Mouse (Mus musculus) heart, embryonic 11.5 days (tissue): ENCODE results near the gene Creb3l1. TPM values are rescaled to one million over a fixed set of nuclear protein-coding genes. Genes with fewer than 3 reads are reported as not detected.
A peak's percentile ranks its signal among the peaks of the same experiment; 100 is the strongest.

Experiments
- ATAC-seq: fragments of 200-750 bp; cut with Nextera tagmentation; replicated peaks from 2 replicates; pipeline ENCODE4 v1.8.0; 2017; ENCODE audit warnings: moderate library complexity; ENCODE audit not compliant: insufficient number of reproducible peaks, low FRiP score, low TSS enrichment
- H3K27ac ChIP-seq: fragments of 300-500 bp; sonication (generic); 2 replicates; pipeline ENCODE4 v1.5.1; 2014; ENCODE audit warnings: mild to moderate bottlenecking, low read depth, low read length
- H3K27me3 ChIP-seq: fragments of 300-500 bp; sonication (generic); 2 replicates; pipeline ENCODE4 v1.6.1; 2014; ENCODE audit warnings: mild to moderate bottlenecking, low read length, mixed read lengths; ENCODE audit not compliant: control insufficient read depth, insufficient read depth
- H3K36me3 ChIP-seq: fragments of 300-500 bp; sonication (generic); 2 replicates; pipeline ENCODE4 v1.6.1; 2014; ENCODE audit warnings: mild to moderate bottlenecking, low read length, moderate library complexity, mixed read lengths; ENCODE audit not compliant: control insufficient read depth, insufficient read depth
- H3K4me1 ChIP-seq: fragments of 300-500 bp; sonication (generic); 2 replicates; pipeline ENCODE4 v1.6.1; 2014; ENCODE audit warnings: low read length; ENCODE audit not compliant: control insufficient read depth, insufficient read depth
- H3K4me2 ChIP-seq: fragments of 300-500 bp; sonication (generic); 2 replicates; pipeline ENCODE4 v1.6.1; 2014; ENCODE audit warnings: mild to moderate bottlenecking, moderate library complexity
- H3K4me3 ChIP-seq: fragments of 300-500 bp; sonication (generic); 2 replicates; pipeline ENCODE4 v1.5.1; 2014; ENCODE audit warnings: low read depth, low read length
- H3K9ac ChIP-seq: fragments of 300-500 bp; sonication (generic); 2 replicates; pipeline ENCODE4 v1.6.1; 2014; ENCODE audit warnings: mild to moderate bottlenecking, low read depth, low read length, moderate library complexity
- H3K9me3 ChIP-seq: fragments of 300-500 bp; sonication (generic); replicated peaks from 2 replicates; pipeline ENCODE4 v1.6.1; 2016; ENCODE audit warnings: low read length; ENCODE audit not compliant: control insufficient read depth
- WGBS: fragments of 180-500 bp; shearing (Covaris S2); extraction: QIAGEN DNeasy Blood & Tissue Kit; methylation state at CpG from one replicate; pipeline ENCODE4 v1.1.7; 2014; ENCODE audit not compliant: insufficient replicate concordance; 5-methylcytosine and 5-hydroxymethylcytosine counted together
- polyA plus RNA-seq: library from polyadenylated mRNA; unstranded; fragments of >200 nt; fragmentation: Nextera tagmentation; extraction: Ambion mirVana; gene quantifications from 2 replicates; pipeline ENCODE4 v1.2.1, GENCODE M21; 2014

Gene Creb3l1
- polyA plus RNA-seq, 1 experiment from 2014 or later = 8.2 TPM

GRCm38 (mm10) chr2:91950275-91951085 is 73.8 kb downstream of the Creb3l1 start:
- Histone ChIP-seq H3K27me3 (no peaks in the 10 kb centered on the region), H3K9me3 (no peaks in the 10 kb centered on the region), H3K27ac (peak overlapping the region; percentile 97), H3K4me3 (peak overlapping the region; percentile 45), H3K4me1 (peaks cover 74% of the 10 kb centered on the region), H3K36me3 (no peaks in the 10 kb centered on the region), H3K4me2 (peak overlapping the region; percentile 76), H3K9ac (peak overlapping the region; percentile 83)
- 12% methylated on average over 15 of the region's 15 CpGs for WGBS
- ATAC-seq = peak; percentile 68

GRCm38 (mm10) chr2:91949411-91950274 is 74.7 kb downstream of the Creb3l1 start:
- ATAC-seq = peak; percentile 20

DNA sequence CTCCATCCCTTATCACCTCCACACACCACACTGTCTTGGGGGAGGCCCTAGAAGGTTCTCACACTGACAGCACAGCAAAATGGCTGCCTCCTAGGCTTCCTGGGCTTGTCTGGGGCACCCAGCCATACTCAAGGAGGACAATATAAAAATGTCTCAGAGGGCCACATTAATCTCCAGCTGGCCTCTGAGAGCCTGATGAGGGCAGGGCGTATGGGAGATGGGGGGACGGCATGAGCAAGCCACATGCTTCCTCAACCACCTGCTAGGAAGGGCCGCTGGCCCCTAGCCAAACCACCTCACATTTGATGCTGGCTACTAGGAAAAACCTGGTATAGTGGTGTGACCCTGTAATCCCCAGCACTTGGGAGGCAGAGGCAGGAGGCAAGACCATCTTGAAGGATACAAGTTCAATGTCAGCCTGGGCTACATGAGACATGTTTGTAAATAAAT is 75.5 kb downstream of the Creb3l1 start:
- WGBS = 57% methylated on average over 3 of the region's 3 CpGs
- Histone ChIP-seq H3K27me3 (no peaks in the 10 kb centered on the region), H3K9ac (peak overlapping the region; percentile 83), H3K36me3 (no peaks in the 10 kb centered on the region), H3K4me3 (peak overlapping the region; percentile 45; the same call in 1 of the 2 replicates), H3K9me3 (no peaks in the 10 kb centered on the region), H3K27ac (peak overlapping the region; percentile 97), H3K4me1 (peaks cover 71% of the 10 kb centered on the region), H3K4me2 (peak overlapping the region; percentile 76)
- no peak for ATAC-seq

More at GRCm38 (mm10) chr2:91949411-91950274, 74.7 kb downstream of the Creb3l1 start:
- no peaks in the 10 kb centered on the region for H3K36me3 ChIP-seq
- H3K9me3 ChIP-seq = no peaks in the 10 kb centered on the region
- no peaks in the 10 kb centered on the region for H3K27me3 ChIP-seq
- peak overlapping the region; percentile 83 for H3K9ac ChIP-seq
- peaks cover 75% of the 10 kb centered on the region for H3K4me1 ChIP-seq
- WGBS = 42% methylated on average over 17 of the region's 17 CpGs
- H3K4me3 ChIP-seq = peak overlapping the region; percentile 45
- peak overlapping the region; percentile 97 for H3K27ac ChIP-seq
- H3K4me2 ChIP-seq = peak overlapping the region; percentile 76

DNA sequence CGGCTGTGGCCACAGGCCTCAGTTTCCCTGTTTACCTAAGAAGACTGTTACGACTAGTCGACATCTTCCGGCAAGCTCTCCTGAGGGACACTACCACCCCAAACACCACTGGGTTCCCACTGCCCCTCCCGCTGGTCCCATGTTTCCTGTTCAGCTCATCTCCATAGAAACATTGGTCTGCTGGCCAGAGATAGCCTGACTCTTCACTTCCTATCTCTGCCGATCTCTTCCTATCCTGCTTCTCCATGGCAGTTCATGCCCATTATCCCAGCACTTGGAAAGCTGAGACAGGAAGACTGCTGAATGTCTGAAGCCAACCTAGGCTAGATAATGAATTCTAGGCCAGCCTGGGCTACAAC is 76.2 kb downstream of the Creb3l1 start:
- H3K9ac ChIP-seq = 0 out of 2 replicates have a peak overlapping the region, but pooled peaks have one; percentile 30
- H3K4me2 ChIP-seq = peak overlapping the region; percentile 52
- WGBS = 44% methylated on average over 6 of the region's 6 CpGs
- no peaks in the 10 kb centered on the region for H3K9me3 ChIP-seq
- H3K36me3 ChIP-seq = no peaks in the 10 kb centered on the region
- ATAC-seq = no peak
- peak overlapping the region; percentile 97 for H3K27ac ChIP-seq
- H3K4me1 ChIP-seq = peaks cover 64% of the 10 kb centered on the region
- peak overlapping the region; percentile 2; the same call in 1 of the 2 replicates for H3K4me3 ChIP-seq
- no peaks in the 10 kb centered on the region for H3K27me3 ChIP-seq

- Histone ChIP-seq H3K27me3 (no peaks in the 10 kb centered on the region), H3K27ac (peak overlapping the region; percentile 97), H3K4me1 (peaks cover 63% of the 10 kb centered on the region), H3K4me2 (peak overlapping the region; percentile 52), H3K9me3 (no peaks in the 10 kb centered on the region), H3K36me3 (no peaks in the 10 kb centered on the region), H3K4me3 (peak overlapping the region; percentile 2; the same call in 1 of the 2 replicates), H3K9ac (peak overlapping the region; percentile 30; the same call in 1 of the 2 replicates)
- ATAC-seq = peak; percentile 43
- WGBS = 42% methylated on average over 11 of the region's 11 CpGs
Observed at GRCm38 (mm10) chr2:91947397-91948150, 76.7 kb downstream of the Creb3l1 start.

DNA sequence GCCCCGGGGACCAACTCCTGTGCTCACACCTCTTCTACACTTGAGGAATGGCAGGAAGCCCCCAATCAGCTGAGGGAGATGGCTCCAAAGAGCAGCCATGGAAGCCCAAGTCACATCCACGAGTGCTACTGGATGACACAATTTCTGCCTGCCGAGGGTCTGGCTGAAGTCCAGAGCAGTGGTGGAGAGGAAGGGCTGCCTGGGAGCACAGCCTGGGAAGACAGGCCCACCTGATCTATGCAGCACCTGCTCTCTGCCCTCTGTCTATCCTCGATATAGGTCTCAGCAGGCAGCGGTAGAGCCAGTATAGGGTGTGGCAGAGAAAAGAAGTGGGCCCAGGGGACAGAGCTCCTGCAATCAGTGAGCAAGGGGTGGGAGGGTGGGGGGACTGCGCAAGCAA is 77.5 kb downstream of the Creb3l1 start:
- Histone ChIP-seq H3K27me3 (no peaks in the 10 kb centered on the region), H3K4me1 (peaks cover 63% of the 10 kb centered on the region), H3K27ac (peak overlapping the region; percentile 97), H3K4me2 (peak overlapping the region; percentile 52), H3K9me3 (no peaks in the 10 kb centered on the region), H3K4me3 (no peak overlapping the region), H3K9ac (peak overlapping the region; percentile 17), H3K36me3 (0 out of 2 replicates have a peak, but pooled peaks cover 3% of the 10 kb centered on the region)
- 41% methylated on average over 6 of the region's 6 CpGs for WGBS
- no peak for ATAC-seq

DNA sequence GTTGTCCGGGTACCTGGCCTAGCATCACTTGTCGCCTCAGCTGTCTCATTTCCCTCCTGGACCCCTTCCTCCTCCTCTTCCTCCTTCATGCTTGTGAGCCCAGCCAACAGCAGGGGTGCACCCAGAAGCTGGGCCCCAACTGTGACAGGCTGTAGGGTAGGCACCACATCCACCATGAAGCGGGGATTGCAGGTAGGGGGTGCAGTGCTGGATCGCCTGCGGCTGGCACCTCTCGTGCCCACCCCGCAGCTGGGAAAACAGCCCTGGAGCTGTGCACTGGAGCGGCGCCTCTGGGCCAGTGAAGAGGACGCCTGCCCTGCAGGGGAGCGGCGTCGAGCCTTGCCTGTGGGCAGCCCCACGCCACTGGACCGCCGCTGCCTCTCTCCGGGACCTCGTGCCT is 78.8 kb downstream of the Creb3l1 start, which contains the start of gene Gm9821:
Gene Gm9821, plus strand, starts transcription at position 221 of the 400 bp plus-strand sequence.
- no peak for ATAC-seq
- Histone ChIP-seq H3K4me2 (peak within 1 kb of the TSS; percentile 52; the same call in 1 of the 2 replicates), H3K27ac (no peak within 1 kb of the TSS), H3K27me3 (no peaks in the 10 kb centered on the region), H3K4me1 (peaks cover 58% of the 10 kb centered on the region), H3K4me3 (no peak within 1 kb of the TSS), H3K36me3 (peaks cover 5% of the 10 kb centered on the region), H3K9me3 (no peaks in the 10 kb centered on the region), H3K9ac (0 out of 2 replicates have a peak within 1 kb of the TSS, but pooled peaks have one; percentile 54)
- 91% methylated on average over 18 of the region's 18 CpGs for WGBS
